12 mouse cellular contexts compared by ENCODE assay signal in the genomic region with DNA sequence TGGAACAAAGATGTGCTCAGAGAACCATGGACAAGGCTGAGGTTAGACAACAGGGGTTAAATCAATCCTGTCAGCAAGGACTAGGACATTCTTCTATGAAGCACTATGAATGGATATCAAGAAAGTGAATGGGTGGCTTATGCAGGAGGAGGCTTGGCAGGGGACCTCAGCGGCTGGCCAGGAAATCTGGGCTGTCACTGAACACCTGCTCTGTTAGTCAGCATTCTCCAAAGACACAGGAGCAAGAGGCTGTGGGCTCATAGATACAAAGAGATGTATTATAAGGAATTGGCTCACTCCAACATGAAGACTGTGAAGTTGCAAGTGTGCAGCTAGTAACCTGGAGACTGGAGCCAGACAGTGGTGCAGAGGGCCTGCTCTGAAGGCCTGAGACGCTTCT.
A peak's percentile ranks its signal among the peaks of the same experiment; 100 is the strongest.
DNase-seq lines count a peak whose midpoint lies in the region; ATAC-seq lines count a peak whose summit lies in the region.
"Had no signal": no experiment of that assay in that cellular context is flagged by ENCODE, and none has a peak within 500 bp of the region (broad histone marks: within the 10 kb centered on the region; RNA-seq: fewer than 3 reads in every experiment).

No protein-coding gene starts in this region.

- H3K27ac ChIP-seq in intestine, embryonic 16.5 days (ENCODE audit: low read length), result no peak overlapping the region
- H3K27ac ChIP-seq: liver, embryonic 13.5 days had no signal

- no peaks in the 10 kb centered on the region for H3K4me1 ChIP-seq in intestine, embryonic 16.5 days (ENCODE audit: control insufficient read depth, insufficient read depth, low read length)
- H3K4me1 ChIP-seq: liver, embryonic 13.5 days had no signal

- H3K9me3 ChIP-seq in intestine, embryonic 16.5 days (ENCODE audit: control insufficient read depth, low read length), result no peaks in the 10 kb centered on the region
- H3K9me3 ChIP-seq: liver, embryonic 13.5 days had no signal

- no peaks in the 10 kb centered on the region for H3K36me3 ChIP-seq in intestine, embryonic 16.5 days (ENCODE audit: control insufficient read depth, insufficient read depth, low read length)
- H3K36me3 ChIP-seq: liver, embryonic 13.5 days had no signal

- no peak overlapping the region for H3K4me2 ChIP-seq in intestine, embryonic 16.5 days (ENCODE audit: low read depth, low read length)
- H3K4me2 ChIP-seq: liver, embryonic 13.5 days had no signal

- no peak overlapping the region for H3K9ac ChIP-seq in intestine, embryonic 16.5 days (ENCODE audit: low read depth, low read length)
- H3K9ac ChIP-seq: liver, embryonic 13.5 days had no signal

- WGBS in intestine, embryonic 16.5 days, result 81% methylated on average over 2 of the region's 2 CpGs

- peak; percentile 3 for DNase-seq in gastrocnemius, adult 18-20 months (ENCODE audit: low spot score)
- DNase-seq in gastrocnemius, postnatal 4 days (ENCODE audit: low spot score in 2 of 2), result no peak
- DNase-seq in right cerebral cortex, adult 18-20 months, result peak; percentile 39
- no peak for DNase-seq in right cerebral cortex, postnatal 14 days
- peak; percentile 25 to 39 for DNase-seq in cerebellum, postnatal 36 days
- DNase-seq in right cerebral cortex, postnatal 25 days, result peak; percentile 53
- no peak for DNase-seq in urinary bladder, postnatal 14 days (ENCODE audit: low spot score)
- DNase-seq: adrenal gland, adult 2 months; kidney, adult 18-20 months; kidney, postnatal 36 days; liver, embryonic 13.5 days had no signal

- H3K27me3 ChIP-seq in intestine, embryonic 16.5 days (replicated peaks; ENCODE audit: control insufficient read depth, insufficient read depth, low read length), result no peaks in the 10 kb centered on the region
- H3K27me3 ChIP-seq: liver, embryonic 13.5 days had no signal

- no peak overlapping the region for H3K4me3 ChIP-seq in intestine, embryonic 16.5 days (ENCODE audit: low read length)
- H3K4me3 ChIP-seq: liver, embryonic 13.5 days had no signal

- no peak for ATAC-seq in intestine, embryonic 16.5 days

Comparison
In these comparisons a context has a peak if more than half of its experiments do, and no peak if none do; other contexts are left out.
1. DNase-seq: peak in gastrocnemius, adult 18-20 months (single experiment), right cerebral cortex, adult 18-20 months (single experiment), cerebellum, postnatal 36 days (2 of 2) and right cerebral cortex, postnatal 25 days (single experiment); none in gastrocnemius, postnatal 4 days (0 of 2), right cerebral cortex, postnatal 14 days (single experiment) and urinary bladder, postnatal 14 days (single experiment).